Mouse (Mus musculus) right cerebral cortex, postnatal 36 days (tissue): Measurements from ENCODE around the gene Lctl.
"Not testable (repeated sequence)": the region's sequence is repeated elsewhere in the genome, so short reads cannot be mapped to it uniquely, and the experiment has no call there.

Experiments used
- DNase-seq, 2 experiments: peaks; one replicate each; pipeline ENCODE4 v3.0.0; 2022; ENCODE audit warnings: low spot score in 2 of 2, mixed read lengths in 1 of 2

Gene Lctl

DNA sequence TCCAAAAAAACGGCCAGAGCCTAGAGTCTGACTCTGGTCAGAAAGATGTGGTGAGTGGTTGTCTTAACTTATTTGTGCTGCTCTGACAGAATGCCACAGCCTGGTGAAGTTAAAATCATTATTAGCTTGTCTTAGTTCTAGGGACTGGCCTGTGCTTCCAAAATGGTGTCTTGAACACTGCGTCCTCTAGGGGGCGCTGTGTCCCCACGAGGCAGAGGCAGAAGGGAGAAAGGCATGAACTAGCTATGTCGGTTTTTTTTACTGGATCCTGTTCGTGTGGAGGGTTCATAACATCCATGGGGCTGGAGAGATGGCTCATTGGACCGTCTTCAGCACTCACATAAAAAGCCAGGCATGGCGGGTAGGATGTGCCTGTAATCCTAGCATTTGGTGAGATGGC is 3.0 kb downstream of the Lctl start:
- DNase-seq, result no peak

DNA sequence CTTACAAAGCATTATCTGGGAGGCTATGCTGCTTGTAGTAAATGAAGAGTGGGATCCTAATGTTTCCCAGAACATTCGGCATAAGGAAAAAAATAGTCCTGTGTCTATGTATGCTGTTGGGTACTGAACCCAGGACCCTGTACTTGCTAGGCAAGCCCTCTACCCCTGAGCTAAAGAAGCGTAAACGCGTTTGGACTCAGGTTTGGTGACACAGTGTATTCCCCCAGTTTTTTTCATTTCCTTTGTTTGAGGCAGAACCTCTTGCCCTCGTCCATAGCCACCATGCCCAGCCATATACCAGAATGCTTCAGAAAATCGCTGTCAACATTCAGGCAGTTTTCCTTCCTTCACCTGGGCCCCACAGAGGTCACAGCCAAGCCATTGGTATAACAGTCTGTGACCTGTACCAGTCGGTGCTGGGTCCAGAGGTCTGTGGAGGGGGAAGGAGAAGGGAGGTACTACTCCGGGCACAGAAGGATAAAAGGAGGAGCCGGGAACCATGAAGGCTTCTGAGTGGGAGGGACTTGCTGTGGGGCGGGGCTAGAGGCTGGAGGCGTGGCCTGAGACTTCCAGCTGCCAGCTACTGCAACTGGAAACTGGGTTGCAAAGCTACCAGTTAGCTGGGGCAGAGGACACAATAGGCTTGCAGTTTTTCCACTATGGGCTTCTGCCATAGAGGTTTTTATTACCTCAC is 3.8 kb downstream of the Lctl start:
- DNase-seq, result no peak

DNA sequence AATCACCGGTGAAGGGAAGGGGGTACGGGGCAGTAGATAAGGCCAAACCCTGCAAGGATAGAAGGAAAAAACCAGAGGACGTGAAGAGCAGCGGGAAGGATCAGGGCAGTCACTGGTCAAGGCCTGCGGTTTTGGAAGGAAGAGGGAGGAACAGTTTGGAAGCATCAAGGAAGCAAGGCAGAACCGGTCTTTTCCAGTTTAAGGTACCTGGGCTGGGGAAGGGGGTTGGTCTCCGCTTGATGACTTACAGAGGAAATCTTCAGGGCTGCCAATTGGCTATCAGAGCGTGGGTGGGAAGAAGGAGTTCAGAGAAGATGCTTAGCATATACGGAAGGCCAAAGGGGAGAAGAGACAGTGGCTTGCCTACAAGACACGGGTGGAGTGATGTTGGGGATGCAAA is 5.7 kb downstream of the Lctl start:
- DNase-seq, result no peak

DNA sequence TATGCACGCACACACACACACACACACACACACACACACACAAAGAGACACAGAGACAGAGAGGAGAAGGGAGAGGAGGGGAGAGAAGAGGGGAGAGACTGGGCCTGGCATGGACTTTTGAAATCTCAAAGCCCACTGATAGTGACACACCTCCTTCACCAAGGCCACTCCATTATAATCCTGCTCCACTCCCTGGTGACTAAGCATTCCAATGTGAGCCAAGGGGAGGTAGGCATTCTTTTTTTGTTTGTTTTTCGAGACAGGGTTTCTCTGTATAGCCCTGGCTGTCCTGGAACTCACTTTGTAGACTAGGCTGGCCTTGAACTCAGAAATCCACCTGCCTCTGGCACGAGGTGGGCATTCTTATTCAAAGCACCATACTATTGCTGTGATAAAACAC is 7.9 kb downstream of the Lctl start:
- not testable (repeated sequence) for DNase-seq

DNA sequence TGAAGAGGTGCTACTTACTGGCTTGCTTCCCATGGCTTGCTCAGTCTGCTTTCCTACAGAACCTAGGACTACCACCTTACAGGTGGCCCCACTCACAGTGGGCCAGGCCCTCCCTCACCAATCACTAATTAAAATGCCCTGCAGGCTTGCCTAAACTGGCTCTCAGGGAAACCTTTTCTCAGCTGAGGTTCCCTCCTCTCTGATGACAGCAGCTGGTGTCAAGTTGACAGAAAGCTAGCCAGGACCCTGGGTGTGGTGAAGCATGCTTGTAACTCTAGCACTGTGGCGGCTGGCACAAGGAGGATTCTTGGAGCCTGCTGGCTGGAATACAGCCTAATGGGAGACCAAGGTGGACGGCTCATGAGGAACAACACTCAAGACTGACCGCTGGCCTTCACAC is 8.4 kb downstream of the Lctl start:
- no peak for DNase-seq

DNA sequence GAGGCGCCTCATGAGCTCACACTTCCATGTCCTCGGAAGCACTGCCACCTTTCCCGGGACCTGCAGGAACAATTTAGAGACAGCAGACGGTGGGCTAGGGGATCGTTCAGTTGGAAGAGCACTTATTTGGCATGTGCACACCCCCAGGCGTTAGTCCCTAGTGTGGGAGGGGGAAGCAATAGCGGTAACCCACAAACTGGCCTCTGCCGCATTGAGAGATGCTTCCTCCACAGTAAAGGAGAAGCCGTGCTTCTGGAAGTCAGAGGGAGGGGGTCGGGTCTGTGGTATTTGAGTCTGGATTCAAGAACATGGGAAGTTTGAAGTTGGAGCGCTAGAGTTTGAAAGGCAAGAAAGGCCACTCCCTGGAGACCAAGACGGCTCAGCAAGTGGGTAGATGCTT is 9.2 kb downstream of the Lctl start:
- DNase-seq, result no peak

DNA sequence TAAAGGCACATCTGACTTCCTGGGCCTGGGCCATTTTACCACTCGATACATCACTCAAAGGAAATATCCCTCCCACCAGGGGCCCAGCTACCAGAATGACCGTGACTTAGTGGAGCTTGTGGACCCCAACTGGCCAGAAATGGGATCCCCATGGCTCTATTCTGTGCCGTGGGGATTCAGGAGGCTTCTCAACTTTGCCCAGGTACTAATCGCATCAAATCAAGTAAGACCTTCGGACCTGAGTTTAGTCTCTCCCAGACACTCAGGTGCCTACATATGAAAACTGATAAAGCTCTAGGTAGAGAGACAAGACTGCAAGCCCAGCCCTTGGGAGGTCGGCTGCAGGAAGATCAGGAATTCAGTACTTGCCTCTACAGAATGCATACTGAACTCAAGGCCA is 14.7 kb downstream of the Lctl start:
- DNase-seq, result no peak

DNA sequence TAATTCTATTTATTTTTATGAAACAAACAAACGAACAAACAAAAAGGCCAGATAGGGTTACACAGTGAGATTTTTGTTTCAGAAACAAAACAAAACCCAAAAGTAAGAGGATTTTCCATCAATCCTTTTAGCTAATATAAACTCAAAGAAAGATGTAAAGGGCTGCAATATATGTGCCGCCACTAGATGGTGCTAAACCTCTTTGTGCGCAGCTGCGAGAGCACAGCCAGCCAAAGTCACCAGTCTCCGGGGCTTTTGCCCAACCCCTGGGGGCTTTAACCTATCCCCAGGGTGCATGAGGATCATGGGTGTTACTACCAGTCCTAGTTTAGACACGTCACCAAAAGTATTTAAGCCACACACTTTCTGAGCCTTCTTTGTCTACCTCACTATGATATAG is 21.9 kb downstream of the Lctl start:
- peak in 1 of 2 experiments; percentile 9 for DNase-seq

DNA sequence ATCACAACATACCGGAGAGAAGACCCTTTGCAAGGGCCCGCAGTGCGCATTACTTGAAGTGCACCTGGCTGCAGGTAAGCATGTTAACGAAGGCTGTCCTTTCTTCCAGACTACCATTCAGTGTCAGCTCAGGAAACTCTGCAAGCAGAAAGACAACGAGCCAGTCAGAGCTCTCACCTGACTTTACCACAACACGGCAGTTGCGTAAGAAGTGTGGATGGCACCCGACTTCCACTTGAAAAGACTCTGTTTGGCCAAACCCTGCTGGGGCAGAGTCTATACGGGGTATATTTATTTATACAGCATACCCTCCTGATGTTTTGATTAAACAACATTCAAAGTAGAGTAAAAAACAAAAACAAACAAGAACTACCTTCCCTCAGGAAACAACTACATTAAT is 22.9 kb downstream of the Lctl start:
- DNase-seq, result no peak

DNA sequence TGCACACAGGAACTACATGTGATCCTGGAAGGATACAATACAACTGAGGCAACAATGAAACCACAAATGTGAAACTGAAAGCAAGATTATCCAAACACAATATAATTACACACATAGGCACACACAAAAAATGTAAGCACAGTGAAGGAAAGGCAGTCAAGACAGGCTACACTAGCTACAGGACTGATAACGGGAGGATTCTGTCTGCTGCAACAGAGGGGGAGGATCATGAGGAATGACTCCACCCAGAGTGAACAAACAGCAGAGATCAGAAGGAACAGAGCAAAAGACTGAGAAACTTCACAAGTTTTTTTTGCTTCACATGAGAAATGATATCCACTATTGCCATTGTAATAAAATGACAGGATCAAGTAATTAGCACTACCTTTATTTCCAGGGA is 39.7 kb downstream of the Lctl start:
- no peak for DNase-seq

DNA sequence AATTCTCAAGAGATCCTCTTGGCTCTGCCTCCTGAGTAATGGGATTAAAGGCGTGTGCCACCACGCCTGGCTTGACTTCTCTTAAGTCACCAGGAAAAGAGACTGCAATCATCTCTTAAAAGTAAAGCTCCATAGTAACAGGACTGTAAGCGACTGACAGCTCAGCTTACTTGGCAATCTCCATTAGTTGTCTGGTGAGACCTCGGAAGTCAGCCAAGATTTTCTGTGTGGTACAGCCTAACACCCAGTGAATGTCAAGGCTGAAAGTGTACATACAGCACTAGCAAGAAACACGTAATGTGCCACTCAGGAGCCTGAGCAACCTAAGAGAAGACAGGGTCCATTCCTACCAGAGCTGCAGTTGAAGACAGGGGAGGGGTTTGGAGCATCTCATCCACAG is 43.5 kb downstream of the Lctl start:
- DNase-seq, result no peak

DNA sequence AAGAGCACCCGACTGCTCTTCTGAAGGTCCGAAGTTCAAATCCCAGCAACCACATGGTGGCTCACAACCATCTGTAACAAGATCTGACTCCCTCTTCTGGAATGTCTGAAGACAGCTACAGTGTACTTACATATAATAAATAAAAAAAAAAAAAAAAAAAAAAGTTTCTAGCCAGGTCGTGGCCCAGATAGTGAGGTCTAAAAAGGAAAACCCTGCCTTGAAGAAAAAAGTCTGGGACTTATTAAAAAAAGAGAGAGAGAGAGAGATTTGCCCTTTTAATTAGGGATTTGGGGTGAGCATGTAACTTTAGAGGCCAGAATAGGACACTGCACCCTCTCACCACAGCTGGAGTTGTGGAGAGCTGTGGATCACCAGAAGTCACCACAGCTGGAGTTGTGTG is 53.0 kb downstream of the Lctl start:
- not testable (repeated sequence) for DNase-seq

DNA sequence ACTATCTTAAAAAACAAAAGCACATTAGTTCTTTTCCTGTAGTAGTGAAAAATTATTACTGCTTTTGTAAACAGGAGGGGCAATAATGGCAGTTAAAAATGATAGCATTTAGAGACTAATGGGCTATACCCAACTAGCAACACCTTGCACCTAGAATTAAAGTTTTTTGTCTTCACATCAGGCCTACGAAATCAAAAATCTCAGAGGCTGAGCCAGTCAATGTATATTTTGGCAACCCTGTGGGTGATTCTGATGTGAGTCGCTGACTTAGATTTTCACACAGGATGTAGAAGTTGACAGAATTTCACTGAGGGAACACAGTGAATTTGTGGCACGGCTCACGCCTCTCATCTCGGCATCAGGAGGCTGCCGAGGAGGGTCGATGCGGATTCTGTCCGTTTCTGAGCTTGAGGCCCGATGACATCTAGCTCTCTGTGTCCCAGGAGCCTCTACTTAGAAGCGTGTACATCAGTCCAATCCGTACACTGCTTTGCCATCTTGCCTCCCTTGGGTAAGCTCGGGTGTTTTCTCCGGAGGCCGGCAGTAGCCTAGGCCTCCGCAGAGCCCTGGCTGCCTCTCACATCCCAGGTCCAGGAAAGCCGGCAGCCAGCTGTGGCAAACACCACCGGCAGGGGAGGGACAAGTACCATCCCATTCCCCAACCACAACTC is 55.3 kb downstream of the Lctl start:
- no peak for DNase-seq

DNA sequence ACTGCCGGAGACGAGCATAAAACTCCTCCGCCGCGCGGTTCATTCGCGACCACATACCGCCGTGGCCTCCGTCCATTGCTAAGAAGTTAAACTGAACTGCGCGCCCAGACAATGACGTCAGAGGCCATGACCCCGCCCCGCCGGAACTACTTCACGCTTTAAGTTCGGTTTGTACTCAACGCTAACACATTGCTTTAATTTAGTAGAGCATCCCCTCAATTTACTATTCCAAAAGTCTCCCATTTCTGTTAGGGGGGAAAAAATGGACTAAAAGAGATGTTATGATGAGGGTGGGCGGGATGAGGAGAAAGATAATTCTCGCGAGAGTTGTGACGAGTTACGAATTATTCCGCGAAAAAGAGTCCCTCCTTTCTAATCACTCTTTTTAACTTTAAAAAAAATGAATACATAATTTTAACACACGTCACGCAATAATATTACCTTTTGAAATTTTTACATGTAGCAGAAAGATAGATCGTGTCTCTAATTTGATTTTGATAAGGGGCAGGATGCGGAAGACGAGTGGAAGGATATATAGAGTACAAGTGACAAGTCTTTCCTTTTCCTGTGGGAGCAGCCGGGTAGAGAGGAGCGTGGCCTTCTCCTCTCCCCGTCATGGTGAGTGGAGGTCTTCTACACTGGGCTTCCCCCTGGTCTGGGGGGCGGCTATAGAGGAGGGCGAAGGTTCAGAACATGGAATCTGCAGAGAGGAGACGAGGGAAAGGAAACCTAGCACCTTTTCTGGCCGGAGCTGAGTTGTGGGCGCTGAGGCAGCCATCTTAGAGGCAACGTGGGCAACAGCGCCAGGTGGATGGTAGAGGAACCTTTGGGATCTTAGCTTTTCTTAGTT is 56.1 kb downstream of the Lctl start, which contains the start of the genes Zwilch and Rpl4:
Gene Zwilch (minus strand): TSS at position 289 of the 850 bp plus-strand sequence.
Gene Rpl4 (plus strand): TSS at position 560 of the 850 bp plus-strand sequence.
- DNase-seq, result peak; percentile 68

DNA sequence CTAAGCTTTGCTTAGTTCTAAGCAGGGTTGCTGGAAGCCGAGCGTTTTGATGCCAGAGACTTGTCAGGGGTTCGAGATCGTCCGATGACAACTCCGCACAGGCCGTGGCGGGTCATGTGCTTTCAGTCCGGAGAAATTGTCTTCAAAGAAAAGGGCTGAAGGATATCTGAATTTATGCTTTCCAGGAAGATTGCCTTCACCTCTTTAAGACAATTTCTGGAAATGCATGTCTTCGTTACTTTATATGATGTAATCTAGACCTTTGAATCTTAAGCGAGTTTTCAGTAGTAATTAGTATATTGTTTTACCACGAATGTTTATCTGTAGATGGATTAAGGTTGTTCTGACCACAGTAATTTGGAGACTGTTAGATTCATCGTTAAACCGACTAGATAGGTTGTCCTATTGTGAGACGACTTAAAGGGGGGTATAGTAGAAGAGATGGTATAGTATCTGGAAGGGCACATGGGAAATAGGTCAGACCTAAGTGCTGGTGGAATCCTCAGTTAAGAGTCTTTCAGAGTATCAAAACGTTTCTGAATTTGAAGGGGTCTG is 56.8 kb downstream of the Lctl start:
- DNase-seq, result no peak

DNA sequence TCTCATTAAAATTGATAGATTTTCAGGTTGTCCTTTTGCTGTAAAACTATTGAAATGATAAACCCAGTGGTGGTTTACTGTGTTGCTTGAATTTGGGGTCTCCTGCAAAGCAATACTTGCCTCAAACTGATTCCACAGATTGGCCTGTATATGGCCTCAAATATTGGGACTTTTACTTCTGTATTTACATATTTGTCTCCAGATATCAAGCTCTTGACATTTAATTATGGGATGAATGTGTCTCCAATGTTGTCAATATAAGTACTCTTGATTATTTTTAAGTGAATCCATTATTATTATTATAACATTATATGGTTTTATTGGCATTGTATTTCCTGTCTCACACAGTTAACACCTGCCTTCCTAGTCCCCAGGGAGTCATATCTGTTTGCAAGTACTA is 57.4 kb downstream of the Lctl start:
- no peak for DNase-seq

DNA sequence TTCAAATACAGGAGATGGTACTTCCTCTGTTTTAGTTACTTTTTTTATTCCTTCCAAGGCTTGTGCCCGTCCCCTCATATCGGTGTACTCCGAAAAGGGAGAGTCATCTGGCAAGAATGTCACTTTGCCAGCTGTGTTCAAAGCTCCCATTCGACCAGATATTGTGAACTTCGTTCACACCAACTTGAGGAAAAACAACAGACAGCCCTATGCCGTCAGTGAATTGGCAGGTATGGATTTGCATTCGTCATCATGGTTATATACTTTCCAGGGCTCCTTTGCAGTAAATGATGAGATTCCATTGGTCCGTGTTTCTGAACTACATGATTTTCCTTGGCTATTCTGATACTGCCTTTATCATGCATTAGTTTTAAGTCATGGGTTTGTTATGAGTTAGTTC is 57.8 kb downstream of the Lctl start:
- DNase-seq, result no peak

DNA sequence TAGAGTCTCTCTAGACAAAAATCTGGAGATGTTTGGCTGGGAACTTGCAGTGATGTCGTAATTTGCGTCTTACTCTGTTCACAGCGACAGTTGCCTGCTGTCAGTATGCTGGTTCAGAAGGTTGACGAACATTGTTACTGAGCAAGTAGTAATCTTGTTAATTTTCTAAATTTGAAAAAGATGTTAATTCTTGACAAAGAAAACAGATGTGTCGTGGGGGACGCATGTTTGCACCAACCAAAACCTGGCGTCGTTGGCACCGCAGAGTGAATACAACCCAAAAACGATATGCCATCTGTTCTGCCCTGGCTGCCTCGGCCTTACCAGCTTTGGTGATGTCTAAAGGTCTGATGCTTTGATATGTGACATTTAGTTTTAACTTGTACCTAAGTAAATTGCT is 58.4 kb downstream of the Lctl start:
- DNase-seq, result no peak

DNA sequence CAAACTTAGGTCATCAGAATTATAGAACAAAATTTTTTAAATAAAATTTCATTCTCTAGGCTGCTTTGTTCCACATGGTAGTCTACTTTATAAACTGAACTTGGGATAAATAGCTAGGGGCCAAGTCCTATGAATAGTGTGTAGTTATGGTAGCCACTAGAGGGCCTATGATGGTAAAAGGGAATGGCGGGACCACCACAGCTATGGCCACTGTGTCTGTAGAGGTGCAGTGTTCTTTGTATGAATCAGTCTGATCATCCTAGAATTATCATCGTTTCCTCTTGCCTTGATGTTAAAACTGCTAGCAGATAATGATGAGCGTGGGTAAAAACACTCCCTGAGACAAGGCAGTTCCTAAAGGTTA is 61.6 kb downstream of the Lctl start:
- no peak for DNase-seq

DNA sequence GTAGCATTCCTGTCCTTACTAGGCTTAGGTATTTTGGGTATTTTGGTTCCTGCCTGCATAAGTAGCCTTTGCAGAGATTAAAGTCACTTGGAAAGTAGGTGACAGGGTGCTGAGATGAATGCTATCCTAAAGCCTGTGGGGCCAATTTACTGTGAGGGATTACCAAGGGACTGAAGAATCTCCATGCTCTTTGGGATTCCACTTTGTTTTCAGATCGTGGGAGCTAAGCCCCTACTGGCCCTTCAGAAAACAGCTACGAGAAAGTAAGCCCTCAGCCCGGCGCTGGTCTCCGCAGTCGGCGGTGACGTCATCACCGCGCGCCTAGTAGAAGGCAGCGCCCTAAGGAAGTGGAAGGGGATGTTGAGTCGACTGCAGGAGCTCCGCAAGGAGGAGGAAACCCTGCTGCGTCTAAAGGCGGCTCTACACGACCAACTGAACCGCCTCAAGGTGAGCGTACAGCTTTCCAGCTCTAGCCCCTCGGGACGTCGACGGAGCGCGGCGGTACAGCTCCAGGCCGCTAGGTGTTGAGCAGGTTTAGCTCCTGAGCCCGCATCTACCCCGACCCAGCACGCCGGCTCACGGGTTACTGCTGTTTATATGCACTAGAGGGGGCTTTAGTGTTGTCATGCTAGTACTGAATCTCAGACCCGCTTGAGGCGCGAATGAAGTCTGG is 62.2 kb downstream of the Lctl start, which contains the start of gene Snapc5:
Gene Snapc5 (plus strand): TSS at position 301 of the 673 bp plus-strand sequence.
- DNase-seq, result peak; percentile 86 to 87

DNA sequence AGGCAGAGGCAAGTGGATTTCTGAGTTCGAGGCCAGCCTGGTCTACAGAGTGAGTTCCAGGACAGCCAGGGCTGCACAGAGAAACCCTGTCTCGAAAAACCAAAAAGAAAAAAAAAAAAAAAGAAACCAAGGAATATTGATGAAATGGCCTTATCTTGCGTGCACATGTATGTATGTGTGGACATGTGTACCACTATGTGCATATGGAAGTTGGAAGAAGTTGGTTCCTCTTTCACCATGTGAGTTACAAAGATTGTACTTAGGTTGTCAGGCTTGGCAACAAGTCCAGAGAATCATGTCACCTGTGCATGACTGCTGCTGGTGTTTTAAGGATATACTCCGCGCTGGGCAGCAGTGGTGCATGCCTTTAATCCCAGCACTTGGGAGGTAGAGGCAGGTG is 66.3 kb downstream of the Lctl start:
- DNase-seq, result not testable (repeated sequence)
